Mouse (Mus musculus): ENCODE data around the gene Gpsm1.

Gene Gpsm1

DNA sequence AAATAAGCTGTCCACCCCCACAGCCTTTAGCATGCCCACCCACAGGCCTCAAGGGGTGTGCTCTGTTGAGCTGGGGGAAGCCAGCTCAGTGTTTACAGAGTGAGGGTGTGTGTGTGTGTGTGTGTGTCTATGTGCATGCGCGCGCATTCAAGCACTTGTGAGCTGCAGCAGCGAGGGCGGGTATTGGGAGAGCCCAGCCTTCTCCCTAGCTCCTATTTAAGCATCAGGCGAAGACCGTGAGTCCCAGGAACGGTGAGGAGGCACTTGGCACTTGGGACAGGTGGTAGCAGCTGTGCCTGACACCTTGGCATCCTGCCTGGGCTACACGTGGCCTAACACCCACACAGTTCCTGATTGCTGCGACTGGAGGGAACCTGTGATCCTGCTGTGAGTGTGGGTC lies 26.7 kb downstream of the Gpsm1 start:
- peak; percentile 75 to 87 for DNase-seq

DNA sequence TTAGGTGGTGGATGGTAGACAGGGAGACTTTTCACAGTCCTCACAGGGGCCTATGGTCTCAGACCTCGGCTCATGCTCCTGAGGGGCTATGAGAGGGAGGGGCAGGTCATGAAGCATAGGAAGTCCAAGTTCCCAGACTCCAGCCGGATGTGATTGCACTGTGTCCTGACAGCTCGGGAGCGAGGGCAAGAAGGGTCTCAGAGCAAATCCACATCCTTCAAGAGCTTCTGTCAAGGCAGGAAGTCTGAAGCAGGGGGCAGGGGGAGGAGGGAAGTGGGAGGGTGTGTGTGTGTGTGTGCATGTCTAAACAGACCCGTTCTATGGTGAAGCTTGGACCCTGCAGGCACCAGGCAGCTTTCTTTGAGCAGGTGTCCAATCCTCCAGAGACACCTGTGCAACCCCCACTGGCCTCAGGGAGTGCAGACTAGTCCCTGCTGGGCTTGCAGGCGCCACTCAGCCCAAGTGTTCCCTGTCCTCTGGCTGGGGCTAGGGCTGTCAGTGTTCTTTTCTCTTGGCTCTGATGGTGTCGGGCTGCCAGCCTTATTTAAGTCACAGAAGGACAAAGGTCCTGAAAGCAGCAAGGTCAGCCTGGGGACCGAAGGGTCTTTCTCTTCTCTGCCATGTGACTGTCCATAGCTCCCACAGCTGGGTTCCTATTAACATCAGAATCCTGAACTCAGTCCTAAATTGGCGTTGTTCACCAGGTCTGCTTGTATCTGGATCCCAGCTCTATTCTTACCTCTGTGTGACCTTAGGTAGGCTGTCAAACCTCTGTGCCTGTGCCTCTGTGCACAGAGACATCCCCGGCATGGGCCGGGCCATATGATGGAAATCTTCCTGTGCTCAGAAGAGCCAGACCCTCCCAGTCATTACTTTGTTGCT lies 27.5 kb downstream of the Gpsm1 start:
- peak; percentile 57 to 78 for DNase-seq

DNA sequence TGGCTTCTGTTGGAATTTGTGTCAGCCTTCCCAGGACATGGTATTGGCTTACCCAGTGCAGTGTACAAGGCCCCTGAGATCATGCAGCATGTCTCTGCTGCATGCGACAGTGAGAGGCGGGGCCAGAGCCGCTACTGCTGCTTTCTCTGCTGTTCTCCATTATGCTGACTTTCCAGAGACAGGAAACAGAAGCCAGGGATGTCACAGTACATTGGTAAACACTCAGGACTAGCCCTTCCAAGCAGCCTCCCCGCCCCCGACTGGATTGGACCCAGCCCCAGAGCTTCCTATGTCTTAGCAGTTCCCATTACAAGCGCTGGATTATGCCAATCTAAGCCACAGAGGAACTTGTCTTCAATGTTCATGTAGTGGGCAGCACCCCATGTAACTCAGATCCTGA lies 32.9 kb downstream of the Gpsm1 start:
- peak; percentile 61 to 82 for DNase-seq

GRCm38 (mm10) chr2:26351358-26352290 lies 36.3 kb downstream of the Gpsm1 start, which contains the start of gene Dnlz:
Gene Dnlz, minus strand, starts transcription at chr2:26352110.
- peak; percentile 95 to 96 for DNase-seq

DNA sequence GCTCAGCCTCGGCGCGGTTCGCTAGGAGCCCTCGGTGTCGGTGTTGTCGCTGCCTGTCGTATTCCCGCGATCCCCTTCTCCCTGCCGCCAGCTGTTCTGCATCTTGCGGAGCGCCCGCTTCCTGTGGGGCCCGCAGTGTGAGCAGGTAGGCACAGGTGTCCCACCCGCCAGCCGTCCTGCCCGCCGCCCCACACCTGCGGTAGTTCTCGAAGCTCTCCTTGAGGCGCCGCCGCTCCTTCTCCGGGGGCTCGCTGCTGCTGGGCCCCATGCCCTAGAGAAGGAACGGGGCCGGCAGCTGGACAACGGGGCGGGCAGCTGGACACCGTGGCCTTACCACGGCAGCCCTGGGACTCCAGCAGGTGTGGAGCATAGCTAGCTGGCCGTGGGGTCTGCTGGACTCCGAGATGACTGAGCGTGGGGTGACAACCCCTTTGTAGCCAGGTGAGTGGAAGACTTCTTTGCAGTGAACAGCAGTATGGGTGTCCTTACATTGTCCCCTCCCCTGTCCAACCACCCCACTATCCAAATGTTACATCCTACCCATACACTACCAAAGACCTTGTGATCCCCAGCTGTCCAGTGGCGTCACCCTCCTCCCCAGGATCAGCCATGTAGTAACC lies 37.1 kb downstream of the Gpsm1 start:
- DNase-seq, result no peak

- DNase-seq, result no peak
Measured at GRCm38 (mm10) chr2:26353066-26353980, 38.0 kb downstream of the Gpsm1 start.

- no peak for DNase-seq
Measured at GRCm38 (mm10) chr2:26354401-26354800, 39.1 kb downstream of the Gpsm1 start.

GRCm38 (mm10) chr2:26356231-26356630 lies 40.9 kb downstream of the Gpsm1 start:
- DNase-seq, result no peak

GRCm38 (mm10) chr2:26356678-26357077 lies 41.4 kb downstream of the Gpsm1 start:
- DNase-seq, result peak; percentile 41 to 75

- no peak for DNase-seq
Measured at GRCm38 (mm10) chr2:26357484-26357883, 42.2 kb downstream of the Gpsm1 start.

GRCm38 (mm10) chr2:26358667-26359320 lies 43.5 kb downstream of the Gpsm1 start:
- DNase-seq, result no peak

- peak; percentile 59 to 63 for DNase-seq
Measured at GRCm38 (mm10) chr2:26359983-26360382, 44.7 kb downstream of the Gpsm1 start.

- DNase-seq, result peak; percentile 55
Measured at GRCm38 (mm10) chr2:26360772-26361171, 45.5 kb downstream of the Gpsm1 start, which contains the start of gene Card9. Gene Card9, minus strand, starts transcription at chr2:26360918.

DNA sequence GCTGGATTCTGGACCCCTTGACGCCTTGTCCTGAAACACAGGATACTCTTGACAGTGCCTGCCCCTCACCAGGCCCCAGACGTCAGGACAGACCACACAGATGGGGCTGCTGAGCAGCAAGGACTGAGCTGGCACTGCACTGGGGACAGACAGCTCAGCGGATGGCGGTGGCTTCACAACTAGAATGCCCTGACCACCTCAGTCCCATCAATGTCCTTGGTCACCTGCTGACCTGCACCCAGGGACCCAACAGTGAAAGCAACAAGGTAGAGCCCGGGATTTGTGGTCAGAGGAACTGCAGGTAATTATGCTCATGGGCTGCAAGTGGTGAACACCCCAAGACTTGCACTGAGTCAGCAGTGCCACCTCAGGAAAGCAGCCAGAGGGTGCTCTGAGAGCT lies 47.7 kb downstream of the Gpsm1 start:
- DNase-seq, result no peak

DNA sequence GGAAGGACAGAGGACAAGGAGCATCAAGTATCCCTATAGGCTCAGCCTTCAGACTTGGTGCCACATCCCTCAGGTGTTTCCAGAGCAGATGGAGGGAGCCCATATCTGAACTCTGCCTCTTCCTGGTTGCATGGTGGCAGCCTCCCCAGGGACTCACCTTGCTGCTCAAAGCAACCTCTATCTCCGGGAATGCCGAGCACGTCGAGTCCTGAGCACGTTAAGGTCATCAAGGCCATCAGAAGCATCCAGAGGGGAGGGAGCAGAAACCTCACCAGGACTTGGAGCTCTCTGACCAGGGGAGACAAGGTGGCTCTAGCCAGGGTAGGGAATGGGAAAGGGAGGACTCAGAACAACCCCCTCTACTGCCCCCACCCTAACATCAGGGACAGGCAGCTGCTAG lies 48.2 kb downstream of the Gpsm1 start:
- DNase-seq, result no peak

DNA sequence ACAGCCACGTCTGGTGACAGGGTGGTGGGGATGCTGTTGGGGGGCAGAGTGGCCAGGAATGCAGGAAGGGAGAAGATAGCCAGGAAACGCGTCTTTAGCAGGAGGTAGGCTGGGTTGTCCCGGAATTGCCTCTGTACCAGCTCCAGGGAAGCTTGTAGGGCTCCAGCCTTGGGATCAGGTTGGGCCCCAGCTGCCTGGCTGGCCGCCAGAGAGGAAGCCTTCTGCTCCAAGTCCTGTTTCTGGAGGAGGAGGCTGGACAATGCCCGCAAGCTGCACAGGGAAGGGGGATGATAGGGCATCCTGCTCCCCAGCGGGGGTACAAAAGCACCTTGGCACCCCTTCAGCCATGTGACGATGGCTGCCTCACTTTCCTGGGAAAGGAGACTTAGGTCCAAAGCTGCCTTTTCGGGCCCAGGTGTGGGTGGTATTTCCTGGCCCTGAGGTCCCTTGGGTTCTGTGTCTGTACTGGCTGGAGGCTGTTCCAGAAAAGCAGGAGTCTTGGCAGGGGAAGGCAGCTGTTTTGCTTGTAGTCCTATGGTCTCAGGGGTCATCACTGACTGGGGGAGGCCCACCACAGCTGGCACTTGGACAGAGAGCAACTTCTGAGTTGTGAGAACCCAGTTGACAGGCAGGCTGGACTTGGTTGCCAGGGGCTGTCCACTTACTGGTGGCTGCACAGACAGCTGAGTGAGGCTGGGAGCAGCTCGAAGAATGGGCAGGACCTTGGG lies 49.6 kb downstream of the Gpsm1 start:
- DNase-seq, result peak; percentile 75 to 84

DNA sequence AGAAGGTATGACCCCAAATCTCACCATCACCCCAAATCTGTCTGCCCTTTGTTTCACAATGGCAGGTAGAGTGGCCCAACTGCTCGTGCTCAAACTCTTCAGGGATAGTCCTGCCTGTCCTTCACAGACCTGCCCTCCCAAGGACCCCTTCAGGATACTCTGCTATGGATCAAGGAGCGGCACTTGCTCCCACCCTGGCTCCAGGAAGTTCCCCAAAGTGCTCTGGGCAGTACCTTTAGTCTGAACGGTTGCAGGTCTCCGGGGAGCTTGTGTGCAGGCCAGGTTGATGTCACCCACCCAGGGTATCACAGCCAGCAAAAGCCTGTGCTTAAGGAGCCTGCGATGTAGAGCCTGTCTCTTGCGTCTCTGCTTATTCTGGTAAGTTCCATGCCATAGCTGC lies 52.6 kb downstream of the Gpsm1 start:
- DNase-seq, result no peak

DNA sequence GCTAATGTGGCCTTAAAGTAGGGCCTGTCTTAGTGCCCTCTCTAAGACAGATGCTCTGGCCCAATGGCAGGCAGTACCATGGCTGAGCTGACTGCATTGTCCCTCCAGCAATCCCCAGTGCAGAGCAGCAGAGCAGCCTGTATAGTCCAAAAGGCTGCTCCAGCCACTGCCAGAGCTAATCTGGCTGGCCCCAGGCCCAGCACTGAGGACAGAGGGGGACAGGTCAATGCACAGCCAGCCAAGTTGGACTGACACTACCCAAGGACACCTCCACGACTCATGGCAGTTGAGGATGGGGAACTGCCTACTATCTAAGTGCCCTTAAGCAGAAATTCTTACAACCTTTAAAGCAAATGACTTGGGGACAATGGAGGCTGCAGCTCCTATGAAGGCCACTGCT lies 53.3 kb downstream of the Gpsm1 start:
- DNase-seq, result no peak

- no peak for DNase-seq
Measured at GRCm38 (mm10) chr2:26372396-26372795, 57.1 kb downstream of the Gpsm1 start.

DNA sequence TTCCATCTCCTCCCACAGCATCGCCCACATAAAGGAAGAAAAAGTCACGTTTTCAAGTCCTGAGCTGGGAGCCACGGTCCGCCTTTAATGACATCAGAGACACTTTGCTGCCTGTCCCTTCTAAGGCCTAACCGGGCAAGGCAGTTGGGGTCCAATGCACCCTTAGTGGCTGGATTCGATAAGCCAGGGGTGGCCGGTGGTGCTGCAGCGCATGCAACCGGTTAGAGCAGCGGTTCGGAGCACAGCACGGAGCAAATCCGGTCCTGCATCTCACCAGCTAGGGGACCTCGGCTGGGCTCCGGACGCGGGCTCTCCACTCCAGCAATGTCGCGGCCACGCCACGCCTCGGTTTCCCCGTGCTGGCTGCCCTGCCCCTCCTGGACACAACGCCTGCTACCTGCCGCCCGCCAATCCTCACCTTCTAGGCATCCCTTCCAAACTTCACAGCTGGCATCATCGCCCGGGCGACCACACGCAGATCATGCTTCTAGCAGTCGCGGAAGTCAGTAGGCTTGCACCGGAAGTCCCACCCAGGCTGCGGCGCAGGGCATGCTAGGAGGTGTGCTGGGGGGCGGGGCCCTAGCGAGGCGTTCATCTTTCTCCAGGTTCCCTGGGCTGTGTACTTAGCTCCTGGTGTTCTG lies 64.9 kb downstream of the Gpsm1 start, which contains the start of gene Snapc4:
Gene Snapc4 (minus strand): TSS at position 523 of the 641 bp plus-strand sequence.
- peak; percentile 86 to 88 for DNase-seq
